Mouse (Mus musculus) frontal cortex, postnatal 14 days (tissue): ENCODE measurements around the gene Ice2.
A peak's percentile ranks its signal among the peaks of the same experiment; 100 is the strongest.

ENCODE experiments used
- DNase-seq, 2 experiments: peaks; one replicate each; pipeline ENCODE4 v3.0.0; 2022; ENCODE audit warnings: low spot score in 2 of 2

Gene Ice2

DNA sequence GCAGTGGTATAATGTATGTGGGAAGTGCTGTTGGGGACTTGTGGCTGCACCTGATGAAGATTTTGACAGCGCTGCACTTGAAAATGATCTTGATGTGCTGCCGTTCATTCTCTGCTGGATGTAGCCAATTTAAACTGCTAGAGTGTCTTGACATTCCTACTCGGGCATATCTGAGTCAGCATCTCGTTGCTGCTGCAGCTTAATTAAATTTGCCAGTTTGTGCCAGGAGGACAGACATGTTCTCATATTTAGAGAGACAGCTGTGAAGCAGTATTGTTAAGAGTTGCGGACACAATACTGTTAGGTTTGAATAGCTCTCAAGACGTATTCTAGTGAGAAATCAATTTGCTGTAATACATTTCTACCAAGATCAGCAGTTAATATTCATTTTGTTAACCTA, 7.0 kb downstream of the Ice2 start:
- DNase-seq = no peak

- no peak for DNase-seq
These were observed 21.8 kb downstream of the Ice2 start for GRCm38 (mm10) chr9:69419476-69419875.

GRCm38 (mm10) chr9:69430531-69430930, 32.8 kb downstream of the Ice2 start:
- DNase-seq = no peak

- no peak for DNase-seq
These were observed 34.3 kb downstream of the Ice2 start for GRCm38 (mm10) chr9:69431863-69432555.

- no peak for DNase-seq
These were observed 37.5 kb downstream of the Ice2 start for GRCm38 (mm10) chr9:69435194-69435593.

GRCm38 (mm10) chr9:69435662-69436061, 38.0 kb downstream of the Ice2 start:
- no peak for DNase-seq

DNA sequence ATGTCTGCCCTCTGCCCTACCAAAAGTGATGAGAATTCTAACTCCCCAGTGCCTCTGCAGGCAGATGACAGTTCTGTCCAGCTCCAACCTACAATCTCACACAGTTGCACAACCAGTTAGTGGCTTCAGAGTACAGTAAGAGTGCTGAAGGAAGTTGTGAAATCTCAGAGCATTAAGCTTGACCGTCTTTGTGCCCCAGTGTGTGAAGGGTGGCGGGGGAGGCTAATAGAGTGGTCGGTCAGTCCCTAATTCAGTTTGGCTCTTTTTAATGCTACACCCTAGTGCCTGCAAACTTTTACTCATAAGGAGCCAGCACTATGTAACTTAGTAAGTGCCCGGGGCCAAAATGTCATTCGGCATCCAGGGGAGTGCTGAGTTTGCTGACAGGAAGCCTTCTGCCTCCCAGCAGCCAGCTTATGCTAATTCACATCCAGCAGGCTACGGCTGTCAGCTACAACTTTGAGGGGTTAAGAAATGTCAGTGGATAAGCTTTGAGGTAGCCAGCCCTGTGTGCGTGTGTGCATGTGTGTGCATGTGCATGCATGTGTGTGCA, 42.2 kb downstream of the Ice2 start:
- DNase-seq = no peak

- DNase-seq = no peak
These were observed 44.8 kb downstream of the Ice2 start for GRCm38 (mm10) chr9:69442471-69443038.

- DNase-seq = no peak
These were observed 45.5 kb downstream of the Ice2 start for GRCm38 (mm10) chr9:69443203-69443602.

DNA sequence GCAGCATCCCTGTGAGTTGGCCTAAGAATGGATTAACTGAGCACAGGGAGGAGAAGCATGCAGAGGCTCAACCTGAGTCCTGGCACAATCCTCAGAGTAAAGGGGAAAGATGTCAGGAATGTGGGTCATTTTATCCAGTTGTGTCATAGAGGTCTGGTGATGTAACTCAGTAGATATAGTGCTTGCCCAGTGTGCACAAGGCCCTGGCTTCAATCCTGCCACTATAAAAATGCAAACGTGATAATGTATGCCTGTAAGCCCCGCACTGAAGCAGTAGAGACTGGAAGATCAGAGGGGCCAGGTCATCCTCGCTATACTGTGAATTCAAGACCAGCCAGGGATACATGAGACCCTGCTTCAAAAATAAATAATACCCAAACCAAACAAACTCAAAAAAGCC, 51.1 kb downstream of the Ice2 start:
- DNase-seq = no peak

DNA sequence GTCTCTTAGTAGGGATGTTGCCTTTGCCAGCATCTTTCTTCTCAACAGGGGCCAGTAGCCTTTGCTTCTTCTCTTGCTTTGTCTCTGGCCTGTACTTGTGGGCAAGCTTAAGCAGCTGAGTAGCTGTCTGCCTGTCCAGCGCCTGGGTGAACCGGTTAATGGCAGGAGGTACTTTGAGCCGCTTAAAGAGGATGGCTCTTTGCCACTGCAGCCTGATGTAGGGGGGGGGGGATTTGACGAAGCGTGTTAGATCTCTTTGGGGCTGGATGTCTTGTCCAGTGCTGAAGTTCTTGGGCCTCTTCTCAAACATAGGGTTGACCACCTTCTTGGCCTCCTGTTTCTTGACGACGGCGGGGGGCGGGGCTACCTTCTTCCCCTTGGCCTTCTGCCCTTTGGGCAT, 52.9 kb downstream of the Ice2 start:
- DNase-seq = no peak

GRCm38 (mm10) chr9:69451886-69452810, 54.4 kb downstream of the Ice2 start:
- no peak for DNase-seq

DNA sequence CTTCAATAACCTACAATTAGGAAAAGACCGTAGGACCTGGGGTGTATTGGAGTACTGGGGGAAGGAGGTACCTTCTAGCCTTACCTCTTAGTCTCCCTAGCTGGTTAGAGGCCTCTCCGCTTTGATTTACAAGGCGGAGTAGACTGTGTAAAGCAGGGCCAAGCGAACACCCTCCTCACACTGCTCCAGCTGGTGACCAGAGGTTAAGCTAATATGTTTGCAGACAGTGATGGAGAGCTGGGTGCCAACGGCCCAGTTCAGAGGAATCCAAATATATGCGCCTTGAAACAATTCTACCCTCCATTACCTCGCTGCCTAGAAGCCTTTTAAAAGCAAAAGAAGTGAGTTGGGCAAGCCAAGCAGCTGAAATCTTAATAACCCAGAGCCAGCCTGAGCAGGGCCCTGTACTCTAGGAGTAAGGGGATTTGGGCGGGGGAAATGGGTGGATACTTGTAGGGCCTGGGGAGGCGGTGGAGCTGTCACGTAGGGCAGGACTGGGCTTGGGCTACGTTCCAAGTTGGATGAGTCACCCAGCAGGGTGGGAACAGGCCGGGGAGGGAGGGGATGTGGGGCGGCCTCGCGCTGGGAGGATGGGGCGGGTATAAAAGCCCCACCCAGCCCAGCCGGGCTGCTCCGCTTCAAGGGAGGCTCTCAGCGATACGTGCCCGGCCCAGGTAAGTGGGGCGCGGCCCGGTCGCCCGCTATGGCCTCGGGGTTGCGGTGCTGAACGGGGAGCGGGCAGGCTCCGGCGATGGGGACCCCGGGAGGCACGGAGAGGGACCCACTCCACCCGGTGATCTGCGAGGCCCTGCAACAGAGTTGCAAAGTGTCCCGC, 55.6 kb downstream of the Ice2 start, which contains the start of gene Anxa2:
Gene Anxa2, plus strand, starts transcription at position 555 of the 835 bp plus-strand sequence.
- DNase-seq = peak; percentile 20 to 30

- no peak for DNase-seq
These were observed 56.4 kb downstream of the Ice2 start for GRCm38 (mm10) chr9:69453901-69454666.

DNA sequence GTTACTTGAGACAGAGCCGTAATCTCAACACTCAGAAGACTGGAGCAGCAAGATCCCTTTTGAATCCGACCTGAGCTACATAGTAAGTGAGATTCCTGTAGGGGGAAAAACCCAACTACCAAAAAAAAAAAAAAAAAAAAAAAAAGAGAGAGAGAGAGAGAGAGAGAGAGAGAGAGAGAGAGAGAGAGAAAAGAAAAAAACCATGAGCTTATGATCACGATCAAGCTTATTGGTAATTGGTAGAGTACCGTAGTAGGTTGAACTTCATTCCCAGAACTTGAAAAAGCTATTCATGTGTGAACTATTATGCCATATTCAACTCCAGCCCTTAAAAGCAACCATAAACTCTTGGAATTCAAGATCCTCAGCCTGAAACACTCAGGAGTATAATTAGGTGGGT, 57.0 kb downstream of the Ice2 start:
- no peak for DNase-seq

DNA sequence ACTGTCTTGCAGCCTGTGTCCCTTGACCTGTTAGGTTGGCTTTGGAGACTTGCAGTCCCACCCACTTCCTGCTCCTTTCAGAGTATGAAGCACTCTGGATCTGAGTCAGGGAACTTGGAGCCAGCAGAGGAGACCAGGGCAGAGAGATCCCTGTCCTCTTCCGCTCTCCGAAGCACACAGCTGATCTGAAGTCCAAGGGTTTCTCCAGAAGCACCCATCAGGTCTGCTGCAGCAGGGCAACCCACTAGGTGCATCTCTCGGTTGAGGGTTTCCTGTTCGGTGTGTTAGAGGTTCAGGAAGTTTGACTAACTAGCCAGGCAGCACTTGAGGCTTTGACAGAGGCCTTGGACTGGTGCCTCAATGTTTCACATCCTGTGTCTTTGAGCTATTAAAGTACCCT, 57.7 kb downstream of the Ice2 start:
- no peak for DNase-seq

DNA sequence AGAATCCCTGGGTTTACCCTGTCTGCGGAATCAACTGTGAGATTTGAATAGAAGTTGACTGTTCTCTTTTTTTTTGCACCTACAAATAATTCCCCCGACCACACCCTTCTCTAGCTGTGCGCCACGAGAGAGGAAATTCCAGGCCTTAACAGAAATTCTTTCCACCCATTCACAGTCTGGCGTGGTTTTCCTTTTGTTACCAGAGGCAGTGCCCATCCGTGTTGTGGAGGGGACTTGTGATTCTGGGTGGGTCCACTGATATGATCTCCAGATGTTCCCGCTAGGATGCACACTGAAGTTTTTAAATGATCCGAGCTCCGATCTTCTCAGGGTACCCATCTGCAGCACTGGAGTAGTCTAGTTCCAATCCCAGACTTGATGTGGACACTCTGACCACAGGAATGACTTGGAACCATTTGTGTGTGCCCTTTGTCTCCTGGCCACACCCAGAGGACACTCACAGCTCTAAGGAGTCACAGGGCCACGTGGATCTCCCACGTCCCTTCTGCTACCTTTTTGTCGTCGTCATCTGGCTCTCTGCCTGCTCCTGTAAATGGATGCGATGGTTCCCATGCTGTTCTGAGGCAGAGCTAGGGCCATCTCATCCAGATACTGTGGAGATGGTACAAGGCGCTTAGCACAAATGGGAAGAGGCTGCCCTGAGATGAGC, 58.8 kb downstream of the Ice2 start:
- no peak for DNase-seq

DNA sequence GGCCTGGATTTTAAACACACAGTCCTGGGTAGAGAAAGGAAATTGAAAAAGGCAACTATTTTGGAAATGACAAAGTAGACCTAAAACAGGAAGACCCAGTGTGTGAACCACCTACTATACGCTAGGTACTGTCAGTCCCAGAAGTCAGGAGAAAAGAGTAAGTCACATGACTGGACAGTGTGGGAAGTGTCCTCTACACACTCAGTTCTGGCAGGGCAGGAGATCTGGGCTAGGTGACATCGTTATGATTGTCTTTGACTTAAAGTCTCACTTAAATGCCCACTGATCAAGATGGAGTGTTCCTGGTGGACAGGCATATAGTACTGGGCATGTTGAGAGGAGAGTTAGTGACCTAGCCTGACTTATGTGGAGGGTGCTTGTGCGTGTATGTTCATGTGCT, 59.4 kb downstream of the Ice2 start:
- DNase-seq = no peak

DNA sequence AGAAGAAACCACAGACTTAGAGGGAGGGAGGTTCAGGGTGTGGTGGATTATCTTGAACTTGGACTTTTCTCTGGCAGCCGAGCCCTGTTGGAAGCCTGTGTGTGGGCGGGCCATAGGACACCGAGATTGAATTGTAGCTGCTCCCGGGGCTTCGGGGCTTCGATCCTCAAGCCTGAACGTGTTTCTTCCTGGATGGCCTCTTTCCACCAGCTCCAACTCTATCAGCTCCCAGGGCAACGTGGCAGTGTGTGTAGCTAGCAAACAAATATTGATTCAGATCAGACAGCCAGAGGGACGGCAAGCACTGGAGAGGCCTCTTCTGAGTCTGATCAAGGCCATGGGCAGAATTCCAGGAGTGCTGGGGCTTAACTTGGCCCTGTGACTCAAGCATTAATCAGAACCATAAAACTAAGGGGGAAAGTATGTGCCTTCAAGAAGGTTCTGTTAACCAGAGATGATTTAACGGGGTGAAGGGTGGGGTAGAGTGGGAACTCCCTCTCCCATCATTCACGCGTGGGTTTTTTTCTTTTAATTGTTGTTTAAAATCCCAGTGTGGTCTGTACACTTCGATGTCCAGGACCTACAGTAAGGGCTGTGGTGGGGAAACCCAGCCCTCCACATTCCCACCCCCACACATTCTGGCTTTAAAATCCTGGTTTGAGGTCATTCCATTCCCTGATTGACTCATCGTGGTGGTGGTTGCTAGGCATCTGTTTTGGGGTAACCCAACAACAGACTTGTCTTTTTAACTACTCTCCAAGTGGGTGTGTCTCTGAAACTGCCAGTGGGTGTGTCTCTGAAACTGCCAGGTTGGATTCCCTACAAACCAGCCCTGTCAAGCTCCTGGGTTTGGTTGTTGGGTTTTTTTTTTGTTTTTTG, 60.3 kb downstream of the Ice2 start:
- DNase-seq = no peak
